Mouse (Mus musculus) c-Kit-positive CD71-positive TER-119-negative erythroid progenitor cells, embryonic 14.5 days (primary cell): ENCODE results near the gene Tbc1d10c.

Source experiments
- DNase-seq: peaks from one replicate; pipeline ENCODE4 v3.0.0-alpha.2; 2013; ENCODE audit warnings: low read depth

The Tbc1d10c gene

DNA sequence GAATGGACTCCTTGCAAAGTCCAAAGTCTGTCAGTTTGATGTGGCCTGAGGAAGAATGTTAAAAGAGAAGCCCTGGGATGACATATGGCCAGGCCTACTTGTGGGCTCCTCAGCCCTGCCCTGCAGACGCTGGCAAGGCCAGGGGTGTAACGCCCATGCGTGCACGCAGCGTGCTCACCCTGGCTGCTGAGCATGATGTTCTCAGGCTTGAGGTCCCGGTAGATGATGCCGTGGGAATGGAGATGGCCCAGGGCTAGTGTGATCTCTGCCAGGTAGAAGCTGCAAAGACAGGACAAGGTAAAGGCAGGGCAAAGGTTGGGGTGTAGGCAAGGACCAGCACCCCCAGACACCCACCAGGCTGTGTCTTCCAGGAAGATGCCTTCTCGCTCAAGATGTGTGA, 32.0 kb downstream of the Tbc1d10c start:
- no peak for DNase-seq

DNA sequence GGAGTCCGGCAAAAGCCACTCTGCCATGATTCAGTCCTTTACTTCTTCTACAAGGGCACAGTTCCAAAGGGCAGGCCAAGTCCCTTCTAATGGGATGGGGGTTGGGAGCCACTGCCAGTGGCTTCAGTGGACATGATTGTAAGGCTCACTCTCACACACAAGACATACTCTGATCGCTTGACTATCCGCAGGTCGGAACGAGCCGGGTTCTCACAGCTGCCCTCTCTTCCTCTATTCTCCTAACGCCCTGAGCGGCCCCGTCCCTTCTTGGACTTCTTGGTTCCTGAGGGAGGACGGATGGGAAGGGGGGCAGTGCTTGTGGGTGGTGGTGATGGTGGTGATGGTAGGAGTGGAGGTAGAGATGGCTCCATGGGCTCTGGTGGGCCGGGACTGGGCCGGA, 34.3 kb downstream of the Tbc1d10c start:
- DNase-seq: no peak

DNA sequence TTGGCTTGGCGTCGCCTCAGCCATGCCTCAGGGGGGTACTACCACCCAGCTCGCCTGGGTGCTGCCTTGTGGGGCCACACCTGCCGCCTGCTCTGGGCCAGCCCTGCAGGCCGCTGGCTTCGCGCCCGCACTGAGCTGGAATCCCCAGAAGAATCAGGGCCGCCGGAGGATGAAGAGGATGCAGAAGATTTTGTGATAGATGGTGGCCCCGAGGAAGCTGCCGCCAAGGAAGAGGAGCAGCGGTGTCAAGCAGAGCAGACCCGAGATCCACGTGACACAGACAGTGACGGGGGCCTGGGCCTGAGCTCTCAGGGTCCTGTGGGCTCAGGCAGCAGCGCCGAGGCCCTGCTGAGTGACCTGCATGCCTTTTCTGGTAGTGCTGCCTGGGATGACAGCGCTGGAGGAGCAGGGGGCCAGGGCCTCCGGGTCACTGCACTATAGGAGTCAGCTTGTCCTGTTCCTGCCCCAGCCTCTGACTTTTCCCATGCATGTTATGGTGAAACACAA, 35.0 kb downstream of the Tbc1d10c start:
- DNase-seq: no peak

DNA sequence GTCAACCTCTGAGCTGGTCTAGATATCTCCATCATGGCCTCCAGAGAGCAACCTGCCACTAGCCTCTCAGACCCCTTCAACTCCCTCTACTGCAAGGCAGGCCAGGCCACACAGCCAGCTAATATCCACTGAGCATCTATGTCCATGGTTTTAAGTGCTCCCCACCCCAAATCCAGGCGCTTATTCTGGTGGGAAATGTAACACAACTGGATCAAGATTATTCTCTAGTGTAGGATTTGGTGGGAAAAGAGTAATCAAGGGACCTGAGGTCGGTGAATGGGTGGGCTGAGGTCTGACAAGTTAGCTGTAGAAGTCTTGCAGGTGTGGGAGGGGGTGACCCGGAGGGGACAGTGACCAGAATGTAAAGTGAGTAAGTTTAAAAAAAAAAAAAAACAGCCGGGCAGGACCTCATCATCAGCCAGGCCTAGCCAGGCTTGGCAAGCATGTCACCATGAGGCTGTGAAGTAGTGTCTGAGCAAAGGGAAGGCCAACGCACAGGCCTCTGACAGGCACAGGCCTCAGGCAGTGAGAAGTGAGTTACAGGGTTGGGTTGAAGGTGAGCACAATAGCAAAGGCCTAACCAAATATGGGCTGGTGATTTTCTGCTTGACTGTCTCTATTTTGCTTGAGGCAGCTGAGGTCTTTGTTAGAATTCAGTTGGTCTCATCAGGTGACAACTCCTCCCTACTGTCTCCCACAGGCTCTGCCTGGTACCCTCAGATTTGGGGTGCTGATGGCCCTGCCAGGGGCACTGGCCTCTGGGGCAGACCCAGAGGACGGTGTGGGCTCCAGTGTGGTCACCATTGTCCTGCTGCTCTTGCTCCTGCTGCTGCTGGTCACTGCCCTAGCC, 35.6 kb downstream of the Tbc1d10c start:
- no peak for DNase-seq

DNA sequence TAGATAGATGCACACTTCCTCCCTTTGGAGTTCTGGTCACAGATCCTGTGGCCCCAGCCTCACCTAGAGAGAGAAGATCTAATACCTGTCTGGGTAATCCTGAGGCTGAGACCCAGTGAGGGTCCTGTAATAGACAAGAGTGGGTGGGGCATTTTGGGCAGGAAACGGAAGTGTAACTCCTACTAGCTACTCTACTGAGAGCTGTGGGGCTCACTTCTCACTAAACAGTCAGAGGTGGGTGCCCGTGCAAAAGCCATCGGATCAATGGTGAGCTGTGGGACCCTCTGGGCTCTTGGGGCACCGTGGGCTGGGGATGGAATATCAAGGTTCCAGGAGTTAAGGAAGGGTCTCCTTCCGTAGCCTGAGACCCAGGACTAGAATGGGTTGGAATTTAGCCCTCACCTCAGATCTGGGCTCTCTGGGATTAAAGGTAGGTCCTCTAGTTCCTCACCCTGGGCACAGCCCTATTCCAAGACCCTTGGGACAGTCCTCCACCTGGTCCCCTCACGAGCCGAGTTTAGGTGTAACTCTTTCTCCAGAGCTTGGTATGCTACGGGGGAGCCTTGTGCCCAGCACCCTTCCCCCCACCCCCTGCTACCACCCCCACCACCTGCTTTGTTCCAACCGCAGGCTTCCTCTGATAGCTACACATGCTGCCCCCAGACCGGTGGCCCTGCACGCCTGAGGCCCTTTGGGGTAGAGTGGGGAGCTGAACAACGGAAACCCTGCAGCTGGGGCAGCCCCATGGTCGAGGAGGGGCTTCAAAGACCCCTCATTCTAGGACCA, 36.5 kb downstream of the Tbc1d10c start:
- no peak for DNase-seq

DNA sequence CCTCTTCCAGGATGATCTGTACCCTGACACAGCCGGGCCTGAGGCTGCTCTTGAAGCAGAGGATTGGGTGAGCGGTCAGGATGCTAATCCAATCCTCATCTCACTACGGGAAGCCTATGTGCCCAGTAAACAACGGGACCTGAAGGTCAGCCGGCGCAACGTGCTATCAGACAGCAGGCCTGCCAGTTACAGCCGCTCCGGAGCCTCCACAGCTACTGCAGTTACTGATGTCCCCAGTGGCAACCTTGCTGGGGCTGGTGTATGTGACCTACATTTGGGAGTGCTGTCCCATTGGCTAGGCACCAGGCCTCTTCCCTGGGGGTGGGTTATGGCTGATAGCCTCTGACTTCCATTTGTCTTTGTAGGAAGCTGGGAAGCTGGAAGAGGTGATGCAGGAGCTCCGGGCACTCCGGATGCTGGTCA, 37.8 kb downstream of the Tbc1d10c start, which contains the start of gene Ptprcap:
Ptprcap (plus strand) TSS at position 373 of the 423 bp plus-strand sequence.
- DNase-seq: no peak

DNA sequence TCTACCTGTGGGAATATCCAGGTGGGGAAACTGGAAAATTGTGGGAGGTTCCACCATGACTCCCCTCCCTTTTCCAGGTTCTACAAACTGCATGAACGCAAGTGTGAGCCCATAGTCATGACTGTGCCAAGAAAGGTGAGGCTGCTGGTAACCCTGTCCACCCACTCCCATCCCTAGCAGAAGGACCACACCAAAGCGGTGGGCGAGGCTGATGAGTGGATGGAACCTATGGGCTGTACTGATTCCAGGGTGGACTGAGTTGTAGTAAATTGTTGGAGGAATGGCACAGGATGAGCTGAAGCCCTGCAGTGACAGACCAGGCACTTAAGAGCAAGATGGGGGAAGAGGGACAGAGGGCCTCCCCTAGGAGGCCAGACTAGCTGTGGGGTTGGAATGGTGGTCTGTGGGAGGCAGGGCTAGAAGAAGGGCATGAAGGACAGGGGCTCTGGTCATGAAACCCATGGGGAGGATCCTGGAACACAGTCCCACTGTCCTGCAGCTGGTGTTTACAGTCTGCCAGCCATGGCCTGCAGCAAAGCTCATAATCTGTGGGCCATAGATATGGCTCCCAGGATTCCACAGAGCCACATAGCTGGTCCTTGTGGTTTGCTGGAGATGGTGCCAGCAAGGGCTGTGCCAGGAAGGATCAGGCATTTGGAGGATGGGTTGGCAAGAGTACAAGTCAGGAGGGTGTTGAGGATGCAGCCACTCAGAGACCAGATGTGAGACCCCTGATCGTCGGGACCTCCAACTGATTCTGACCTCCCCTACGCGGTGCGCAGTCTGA, 38.4 kb downstream of the Tbc1d10c start:
- DNase-seq: no peak

DNA sequence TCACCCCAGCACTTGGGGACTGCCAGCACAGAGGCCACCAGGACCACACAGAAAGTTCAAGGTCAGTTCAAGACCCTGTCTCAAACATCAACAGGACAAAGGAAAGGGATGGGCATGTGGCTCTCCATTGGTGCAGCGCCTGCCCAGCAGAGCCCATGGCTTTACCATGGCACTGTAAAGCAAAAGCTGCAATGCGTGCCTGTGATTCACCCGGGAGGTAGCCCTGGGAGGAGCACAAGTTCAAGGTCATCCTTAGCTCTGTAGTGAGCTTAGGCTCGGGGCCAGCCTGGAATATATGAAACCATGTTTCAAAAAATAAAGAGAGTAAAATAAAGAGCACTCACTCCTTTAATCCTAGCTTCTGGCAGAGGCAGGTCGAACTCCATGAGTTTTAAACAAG, 39.2 kb downstream of the Tbc1d10c start:
- no peak for DNase-seq

DNA sequence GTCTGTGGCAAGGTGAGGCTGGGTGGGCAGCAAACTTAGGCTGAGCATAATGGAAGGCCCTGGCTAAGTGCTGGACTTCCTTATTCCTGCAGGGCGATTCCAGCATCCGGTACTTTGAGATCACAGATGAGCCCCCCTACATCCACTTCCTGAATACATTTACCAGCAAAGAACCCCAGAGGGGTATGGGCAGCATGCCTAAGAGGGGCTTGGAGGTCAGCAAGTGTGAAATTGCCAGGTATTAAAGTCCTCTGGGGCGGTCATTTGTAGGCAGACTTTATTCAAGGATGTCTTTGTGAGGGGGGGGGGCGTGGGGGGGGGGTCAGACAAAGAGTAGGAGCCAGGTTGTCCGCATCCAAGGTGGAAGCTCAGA, 39.6 kb downstream of the Tbc1d10c start:
- DNase-seq: no peak

DNA sequence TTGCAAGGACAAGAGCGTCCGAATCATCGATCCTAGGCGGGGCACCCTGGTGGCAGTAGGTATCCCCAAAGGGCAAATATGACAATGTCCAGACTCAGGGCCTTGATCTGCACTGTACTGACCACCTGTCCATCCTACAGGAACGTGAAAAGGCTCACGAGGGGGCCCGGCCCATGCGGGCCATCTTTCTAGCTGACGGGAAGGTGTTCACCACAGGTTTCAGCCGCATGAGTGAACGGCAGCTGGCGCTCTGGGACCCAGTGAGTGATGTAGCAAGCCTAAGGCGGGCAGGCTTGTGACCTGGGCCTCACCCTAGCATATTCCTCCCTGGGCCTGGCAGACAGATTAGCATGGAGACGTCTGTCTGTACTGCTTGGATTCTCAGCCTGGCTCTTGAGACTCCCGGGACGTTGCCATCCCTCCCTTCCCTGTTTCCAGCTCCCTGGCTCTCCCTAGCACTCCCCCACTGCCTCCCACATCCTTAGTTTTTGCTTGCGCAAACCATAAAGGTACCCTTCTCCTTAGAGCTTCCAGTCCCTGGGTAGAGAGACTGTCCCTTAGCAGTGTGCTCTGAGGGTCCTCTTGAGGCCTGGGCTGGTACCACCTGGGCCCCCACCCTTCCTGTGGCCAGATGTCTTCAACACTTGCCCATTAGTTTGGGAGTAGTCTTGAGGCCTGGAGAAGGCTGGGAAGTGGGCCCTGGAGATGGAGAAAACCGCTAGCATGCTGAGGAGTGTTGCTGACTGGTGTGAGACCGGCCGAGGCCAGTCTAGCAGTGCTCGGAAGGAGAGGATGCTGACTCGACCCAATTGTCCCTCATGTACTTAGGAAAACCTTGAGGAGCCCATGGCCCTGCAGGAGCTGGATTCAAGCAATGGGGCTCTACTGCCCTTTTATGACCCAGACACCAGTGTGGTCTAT, 40.3 kb downstream of the Tbc1d10c start:
- no peak for DNase-seq

DNA sequence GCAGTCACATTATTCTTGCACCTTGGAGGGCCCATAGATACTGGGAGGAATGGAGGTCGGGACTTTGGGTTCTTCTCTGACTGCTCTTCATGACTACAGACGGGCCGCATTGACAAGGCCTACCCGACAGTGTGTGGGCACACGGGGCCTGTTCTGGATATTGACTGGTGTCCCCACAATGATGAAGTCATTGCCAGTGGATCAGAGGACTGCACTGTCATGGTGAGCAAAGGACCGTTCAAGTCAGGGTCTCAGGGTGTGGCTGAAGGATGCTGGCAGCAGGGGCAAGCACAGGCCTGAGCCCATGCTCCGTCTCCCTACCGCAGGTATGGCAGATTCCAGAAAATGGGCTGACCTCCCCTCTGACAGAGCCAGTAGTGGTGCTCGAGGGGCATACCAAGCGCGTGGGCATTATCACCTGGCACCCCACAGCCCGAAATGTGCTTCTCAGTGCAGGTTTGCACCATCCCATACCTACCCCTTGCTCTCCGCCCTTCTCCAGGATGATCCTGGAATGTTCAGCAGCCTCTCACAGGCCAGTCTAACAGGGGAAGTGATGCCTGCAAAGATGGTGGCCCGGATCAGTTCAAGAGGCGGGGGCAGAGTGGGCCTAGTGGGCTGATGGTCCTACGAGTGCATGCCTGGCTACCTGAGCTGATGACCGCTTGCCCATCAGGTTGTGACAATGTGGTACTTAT, 41.2 kb downstream of the Tbc1d10c start:
- DNase-seq: no peak

DNA sequence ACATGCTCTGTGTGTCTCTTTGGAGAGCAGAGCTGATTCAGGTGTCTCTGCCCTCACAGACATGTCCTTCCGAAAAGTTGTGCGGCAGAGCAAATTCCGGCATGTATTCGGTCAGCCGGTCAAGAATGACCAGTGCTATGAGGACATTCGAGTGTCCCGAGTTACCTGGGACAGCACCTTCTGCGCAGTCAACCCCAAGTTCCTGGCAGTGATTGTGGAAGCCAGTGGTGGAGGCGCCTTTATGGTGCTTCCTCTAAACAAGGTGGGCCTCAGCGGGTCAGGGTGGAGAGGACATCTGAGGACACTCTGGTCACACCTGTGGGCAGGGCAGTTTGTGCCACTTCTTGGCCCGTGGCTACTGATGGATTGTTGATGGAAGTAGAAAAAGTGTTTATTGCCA, 41.8 kb downstream of the Tbc1d10c start:
- DNase-seq: no peak

DNA sequence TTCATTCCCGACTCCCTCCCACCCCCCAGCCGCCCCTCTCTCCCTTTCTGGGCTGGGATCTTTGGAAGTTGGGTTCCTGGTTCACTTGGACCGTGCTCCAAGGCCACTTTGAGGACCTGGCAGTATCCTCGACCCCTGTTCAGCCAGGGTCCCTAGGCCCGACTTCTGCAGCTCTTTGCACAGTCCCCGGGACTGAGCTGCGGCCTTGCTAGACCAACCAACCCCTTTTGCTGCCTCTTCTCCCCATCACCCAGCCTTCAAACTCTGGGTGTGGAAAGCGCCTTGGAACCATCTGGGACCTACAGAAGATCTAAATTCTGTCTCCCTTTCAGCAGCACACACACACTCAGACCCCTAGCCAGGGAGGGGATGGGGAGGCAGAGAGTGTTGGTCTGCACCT, 42.3 kb downstream of the Tbc1d10c start:
- no peak for DNase-seq

DNA sequence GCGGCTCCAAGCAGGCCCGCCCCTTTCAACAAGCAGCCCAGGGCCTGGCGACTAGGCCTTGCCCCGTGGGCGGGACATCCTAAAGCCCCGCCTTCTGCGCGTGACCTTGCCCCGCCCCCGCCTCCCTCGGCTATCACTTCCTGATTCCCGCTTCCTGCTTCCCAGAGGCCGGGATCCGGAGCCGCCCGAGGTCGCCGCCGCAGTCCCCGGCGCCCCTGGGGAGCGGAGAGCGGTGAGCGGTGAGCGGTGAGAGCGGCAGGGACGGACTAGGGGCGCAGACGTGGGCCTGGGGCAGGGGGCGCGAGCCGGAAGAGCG, 42.6 kb downstream of the Tbc1d10c start, which contains the start of gene Coro1b:
Coro1b (plus strand) TSS at position 129 of the 316 bp plus-strand sequence.
- peak; percentile 80 for DNase-seq

DNA sequence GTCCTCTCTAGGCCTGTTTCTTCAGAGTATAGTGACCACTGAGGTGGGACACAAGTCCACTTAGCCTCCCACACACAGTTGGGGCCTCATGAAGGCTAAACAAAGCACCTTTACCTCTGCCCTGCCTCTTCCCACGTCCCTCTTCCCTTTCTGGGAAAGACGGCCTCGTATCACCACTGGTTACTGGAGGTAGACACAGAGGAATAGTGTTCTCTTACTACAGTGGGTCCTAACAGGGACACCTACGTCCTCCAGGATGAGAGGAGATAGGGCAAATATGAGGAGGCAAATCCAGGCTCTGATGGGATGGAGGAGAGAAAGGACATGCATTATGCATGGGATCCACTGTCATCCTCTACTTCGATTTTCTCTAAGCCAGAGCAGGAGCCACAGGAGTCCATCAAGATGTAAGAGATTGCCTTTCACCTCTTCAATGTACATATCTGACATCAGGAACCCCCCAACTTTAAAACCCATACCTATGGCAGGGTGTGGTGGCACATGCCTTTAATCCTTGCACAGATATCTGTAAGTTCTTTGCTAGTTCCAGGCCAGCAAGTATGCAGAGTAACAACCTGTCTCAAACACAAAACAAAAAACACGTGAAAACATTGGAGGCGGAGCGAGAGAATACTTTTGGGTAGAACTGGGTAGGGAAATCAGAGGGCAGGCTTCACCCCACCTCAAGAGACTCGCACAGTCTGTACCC, 43.1 kb downstream of the Tbc1d10c start:
- DNase-seq: no peak

DNA sequence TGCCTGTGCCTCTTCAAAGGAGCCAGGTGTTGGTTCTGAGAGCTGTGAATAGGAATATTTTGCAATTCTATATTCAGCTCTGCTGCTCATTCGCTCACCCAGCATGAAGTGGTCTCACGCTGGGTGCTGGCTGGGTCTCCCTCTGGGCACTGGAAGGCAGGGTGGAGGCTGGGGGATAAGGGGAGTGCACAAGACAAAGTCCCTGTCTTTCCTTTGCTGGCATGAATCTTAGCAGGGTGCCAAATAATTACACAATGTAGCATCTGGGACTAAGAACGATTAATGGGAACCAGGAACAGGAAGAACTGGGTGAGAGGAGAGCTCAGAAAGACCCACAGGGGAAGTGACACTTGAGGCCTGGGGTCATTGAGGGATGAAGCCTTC, 44.1 kb downstream of the Tbc1d10c start:
- DNase-seq: no peak

DNA sequence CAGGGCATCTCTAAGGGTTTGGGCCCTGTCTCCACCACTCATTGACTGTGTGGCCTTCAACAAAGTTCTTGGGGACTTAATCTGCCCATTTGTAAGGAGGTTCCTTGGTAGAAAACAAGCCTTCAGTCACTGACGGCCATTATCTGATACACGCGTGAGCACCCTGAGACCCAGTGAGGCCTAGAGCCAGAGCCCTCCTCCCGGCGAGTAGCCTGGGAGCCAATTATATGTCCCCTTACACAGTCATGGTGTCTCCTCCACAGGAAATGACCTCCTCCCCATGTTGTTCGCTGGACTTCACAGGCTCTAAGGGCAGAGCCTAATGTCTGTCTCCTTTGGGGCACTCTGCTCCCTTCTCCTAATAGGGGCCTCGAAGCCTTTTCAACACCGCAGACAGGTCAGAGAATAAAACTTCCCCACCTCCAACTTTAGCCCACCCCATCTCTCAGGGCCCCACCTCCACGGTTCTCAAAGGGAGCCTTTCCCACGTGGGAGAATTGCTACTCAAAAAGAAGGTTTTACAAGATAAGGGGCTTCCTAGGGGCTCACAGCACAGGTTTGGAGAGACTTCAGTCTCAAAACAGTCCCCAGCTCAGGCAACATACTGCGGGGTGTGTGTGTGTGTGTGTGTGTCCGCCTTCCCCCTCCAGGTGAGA, 44.6 kb downstream of the Tbc1d10c start:
- DNase-seq: no peak

DNA sequence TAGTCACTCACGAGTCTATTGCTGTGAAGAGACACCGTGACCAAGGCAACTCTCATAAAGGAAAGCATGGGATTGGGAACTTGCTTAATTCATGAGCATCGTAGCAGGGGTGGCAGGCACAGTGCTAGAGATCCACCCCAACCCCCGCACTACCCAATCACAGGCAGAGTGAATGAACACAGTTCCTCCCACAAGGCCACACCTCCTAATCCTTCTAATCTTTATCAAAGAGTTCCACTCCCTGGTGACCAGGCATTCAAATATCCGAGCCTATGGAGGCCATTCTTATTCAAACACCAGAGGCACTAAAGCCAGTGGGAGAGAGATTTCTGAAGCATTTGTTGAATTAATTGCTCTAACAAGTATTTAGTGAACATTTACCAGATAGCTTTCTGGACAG, 45.1 kb downstream of the Tbc1d10c start:
- no peak for DNase-seq
